Mouse (Mus musculus) midbrain, embryonic 12.5 days (tissue): ENCODE results near the gene Xpnpep3. TPM values are rescaled to one million over a fixed set of nuclear protein-coding genes. Genes with fewer than 3 reads are reported as not detected.
"Not testable (repeated sequence)": the region's sequence is repeated elsewhere in the genome, so short reads cannot be mapped to it uniquely, and the experiment has no call there.

Experiments used
- ATAC-seq: fragments of 200-750 bp; cut with Nextera tagmentation; 2 replicates; pipeline ENCODE4 v1.8.0; 2017; ENCODE audit warnings: low read depth, moderate TSS enrichment, moderate library complexity; ENCODE audit not compliant: low FRiP score
- H3K27ac ChIP-seq: fragments of 300-500 bp; sonication (generic); replicated peaks from 2 replicates; pipeline ENCODE4 v1.5.1; 2016; ENCODE audit warnings: mild to moderate bottlenecking
- H3K27me3 ChIP-seq: fragments of 300-500 bp; sonication (generic); 2 replicates; pipeline ENCODE4 v1.6.1; 2016; ENCODE audit warnings: mild to moderate bottlenecking
- H3K36me3 ChIP-seq: fragments of 300-500 bp; sonication (generic); 2 replicates; pipeline ENCODE4 v1.6.1; 2016
- H3K4me1 ChIP-seq: fragments of 300-500 bp; sonication (generic); 2 replicates; pipeline ENCODE4 v1.6.1; 2016
- H3K4me2 ChIP-seq: fragments of 300-500 bp; sonication (generic); replicated peaks from 2 replicates; pipeline ENCODE4 v1.6.1; 2016; ENCODE audit warnings: mild to moderate bottlenecking, moderate library complexity
- H3K4me3 ChIP-seq: fragments of 300-500 bp; sonication (generic); 2 replicates; pipeline ENCODE4 v1.5.1; 2016; ENCODE audit warnings: mild to moderate bottlenecking
- H3K9ac ChIP-seq: fragments of 300-500 bp; sonication (generic); replicated peaks from 2 replicates; pipeline ENCODE4 v1.6.1; 2016; ENCODE audit warnings: mild to moderate bottlenecking, moderate library complexity
- H3K9me3 ChIP-seq: fragments of 300-500 bp; sonication (generic); 2 replicates; pipeline ENCODE4 v1.6.1; 2016; ENCODE audit warnings: mild to moderate bottlenecking
- WGBS: fragments of 180-500 bp; shearing (Covaris S2); methylation state at CpG from one replicate; pipeline ENCODE4 v1.1.7; 2016; 5-methylcytosine and 5-hydroxymethylcytosine counted together
- polyA plus RNA-seq: library from polyadenylated mRNA; unstranded; fragments of >200 nt; fragmentation: Nextera tagmentation; extraction: Ambion mirVana; gene quantifications from 2 replicates; pipeline ENCODE4 v1.2.1, GENCODE M21; 2016

The Xpnpep3 gene
- polyA plus RNA-seq, 1 experiment from 2014 or later = 12.6 TPM

- Histone ChIP-seq H3K9ac (no peak within 1 kb of the TSS), H3K4me3 (no peak within 1 kb of the TSS), H3K27me3 (no peaks in the 10 kb centered on the region), H3K27ac (no peak within 1 kb of the TSS), H3K4me2 (no peak within 1 kb of the TSS), H3K36me3 (no peaks in the 10 kb centered on the region), H3K9me3 (no peaks in the 10 kb centered on the region), H3K4me1 (no peaks in the 10 kb centered on the region)
- WGBS = 100% methylated on average over 1 of the region's 1 CpGs
- ATAC-seq = no peak
These were observed 8.3 kb downstream of the Xpnpep3 start, which contains the start of gene Dnajb7 for GRCm38 (mm10) chr15:81408199-81408598. Dnajb7 (minus strand) TSS chr15:81408299.

GRCm38 (mm10) chr15:81416763-81417310, 16.9 kb downstream of the Xpnpep3 start:
- not testable (repeated sequence) for H3K9me3 ChIP-seq, H3K36me3 ChIP-seq, H3K27ac ChIP-seq, H3K27me3 ChIP-seq, H3K4me1 ChIP-seq
- Histone ChIP-seq H3K9ac (peak overlapping the region; percentile 24; the same call in 1 of the 2 replicates), H3K4me3 (0 out of 2 replicates have a peak overlapping the region, but pooled peaks have one; percentile 9), H3K4me2 (peak overlapping the region; percentile 45)
- ATAC-seq = 0 out of 2 replicates have a peak, but pooled peaks have one; percentile 44
- WGBS = 6% methylated on average over 22 of the region's 22 CpGs

GRCm38 (mm10) chr15:81418065-81418464, 18.1 kb downstream of the Xpnpep3 start:
- no peak overlapping the region for H3K27ac ChIP-seq
- ATAC-seq = no peak
- H3K4me1 ChIP-seq = peaks cover 5% of the 10 kb centered on the region; the same call in 1 of the 2 replicates
- H3K4me2 ChIP-seq = no peak overlapping the region
- H3K36me3 ChIP-seq = no peaks in the 10 kb centered on the region
- H3K4me3 ChIP-seq = no peak overlapping the region
- no peaks in the 10 kb centered on the region for H3K27me3 ChIP-seq
- H3K9ac ChIP-seq = no peak overlapping the region
- H3K9me3 ChIP-seq = no peaks in the 10 kb centered on the region
- WGBS = 89% methylated on average over 4 of the region's 4 CpGs

GRCm38 (mm10) chr15:81421454-81421853, 21.5 kb downstream of the Xpnpep3 start:
- WGBS = 66% methylated on average over 1 of the region's 1 CpGs
- H3K27me3 ChIP-seq = no peaks in the 10 kb centered on the region
- peaks cover 5% of the 10 kb centered on the region; the same call in 1 of the 2 replicates for H3K4me1 ChIP-seq

GRCm38 (mm10) chr15:81422156-81422681, 22.3 kb downstream of the Xpnpep3 start:
- H3K27me3 ChIP-seq = no peaks in the 10 kb centered on the region
- no peak overlapping the region for H3K9ac ChIP-seq
- no peak overlapping the region for H3K4me3 ChIP-seq
- no peak for ATAC-seq
- no peaks in the 10 kb centered on the region for H3K4me1 ChIP-seq
- H3K9me3 ChIP-seq = no peaks in the 10 kb centered on the region
- 0 out of 2 replicates have a peak overlapping the region, but pooled peaks have one; percentile 15 for H3K27ac ChIP-seq
- no peak overlapping the region for H3K4me2 ChIP-seq
- 0 out of 2 replicates have a peak, but pooled peaks cover 2% of the 10 kb centered on the region for H3K36me3 ChIP-seq
- 72% methylated on average over 7 of the region's 7 CpGs for WGBS

More at GRCm38 (mm10) chr15:81421454-81421853, 21.5 kb downstream of the Xpnpep3 start:
- H3K9ac ChIP-seq = no peak overlapping the region
- H3K9me3 ChIP-seq = no peaks in the 10 kb centered on the region
- no peaks in the 10 kb centered on the region for H3K36me3 ChIP-seq
- H3K4me2 ChIP-seq = no peak overlapping the region
- no peak overlapping the region for H3K4me3 ChIP-seq
- H3K27ac ChIP-seq = no peak overlapping the region
- ATAC-seq = no peak

GRCm38 (mm10) chr15:81425311-81425710, 25.4 kb downstream of the Xpnpep3 start:
- no peaks in the 10 kb centered on the region for H3K4me1 ChIP-seq
- WGBS = 73% methylated on average over 3 of the region's 3 CpGs

GRCm38 (mm10) chr15:81427947-81428346, 28.0 kb downstream of the Xpnpep3 start:
- H3K27me3 ChIP-seq = no peaks in the 10 kb centered on the region
- H3K4me2 ChIP-seq = no peak overlapping the region
- peaks cover 30% of the 10 kb centered on the region for H3K36me3 ChIP-seq
- no peak overlapping the region for H3K4me3 ChIP-seq
- H3K27ac ChIP-seq = no peak overlapping the region
- 92% methylated on average over 2 of the region's 2 CpGs for WGBS
- no peaks in the 10 kb centered on the region for H3K9me3 ChIP-seq
- ATAC-seq = no peak
- H3K9ac ChIP-seq = no peak overlapping the region
- no peaks in the 10 kb centered on the region for H3K4me1 ChIP-seq

More at GRCm38 (mm10) chr15:81425311-81425710, 25.4 kb downstream of the Xpnpep3 start:
- no peak for ATAC-seq
- Histone ChIP-seq H3K36me3 (peaks cover 9% of the 10 kb centered on the region; the same call in 1 of the 2 replicates), H3K9ac (no peak overlapping the region), H3K4me2 (no peak overlapping the region), H3K27me3 (no peaks in the 10 kb centered on the region), H3K9me3 (no peaks in the 10 kb centered on the region), H3K27ac (no peak overlapping the region), H3K4me3 (no peak overlapping the region)

- peaks cover 30% of the 10 kb centered on the region for H3K36me3 ChIP-seq
- WGBS = 77% methylated on average over 1 of the region's 1 CpGs
These were observed 31.3 kb downstream of the Xpnpep3 start for GRCm38 (mm10) chr15:81431195-81431594.

GRCm38 (mm10) chr15:81438345-81438744, 38.4 kb downstream of the Xpnpep3 start:
- peaks cover 27% of the 10 kb centered on the region for H3K36me3 ChIP-seq
- no peak for ATAC-seq
- no peak overlapping the region for H3K4me2 ChIP-seq
- no peaks in the 10 kb centered on the region for H3K9me3 ChIP-seq
- H3K27ac ChIP-seq = no peak overlapping the region
- no peaks in the 10 kb centered on the region for H3K27me3 ChIP-seq
- no peak overlapping the region for H3K4me3 ChIP-seq
- no peaks in the 10 kb centered on the region for H3K4me1 ChIP-seq
- 94% methylated on average over 1 of the region's 1 CpGs for WGBS
- H3K9ac ChIP-seq = no peak overlapping the region

More at GRCm38 (mm10) chr15:81431195-81431594, 31.3 kb downstream of the Xpnpep3 start:
- Histone ChIP-seq H3K4me2 (no peak overlapping the region), H3K9me3 (no peaks in the 10 kb centered on the region), H3K27ac (no peak overlapping the region), H3K4me3 (no peak overlapping the region), H3K4me1 (no peaks in the 10 kb centered on the region), H3K9ac (no peak overlapping the region), H3K27me3 (no peaks in the 10 kb centered on the region)
- no peak for ATAC-seq

GRCm38 (mm10) chr15:81439236-81439635, 39.3 kb downstream of the Xpnpep3 start:
- no peak for ATAC-seq
- Histone ChIP-seq H3K9ac (no peak overlapping the region), H3K4me1 (no peaks in the 10 kb centered on the region), H3K4me2 (no peak overlapping the region), H3K27ac (no peak overlapping the region), H3K27me3 (no peaks in the 10 kb centered on the region), H3K36me3 (peaks cover 27% of the 10 kb centered on the region), H3K9me3 (no peaks in the 10 kb centered on the region), H3K4me3 (no peak overlapping the region)

- H3K36me3 ChIP-seq = peaks cover 24% of the 10 kb centered on the region
- H3K4me3 ChIP-seq = no peak overlapping the region
- H3K4me1 ChIP-seq = no peaks in the 10 kb centered on the region
- H3K27me3 ChIP-seq = no peaks in the 10 kb centered on the region
- H3K9me3 ChIP-seq = no peaks in the 10 kb centered on the region
- H3K4me2 ChIP-seq = no peak overlapping the region
- WGBS = 49% methylated on average over 3 of the region's 3 CpGs
- no peak overlapping the region for H3K27ac ChIP-seq
- H3K9ac ChIP-seq = no peak overlapping the region
- ATAC-seq = no peak
These were observed 48.5 kb downstream of the Xpnpep3 start for GRCm38 (mm10) chr15:81448463-81448862.

- ATAC-seq = no peak
- Histone ChIP-seq H3K36me3 (0 out of 2 replicates have a peak, but pooled peaks cover 16% of the 10 kb centered on the region), H3K4me2 (no peak overlapping the region), H3K9me3 (peaks cover 7% of the 10 kb centered on the region; the same call in 1 of the 2 replicates), H3K27ac (no peak overlapping the region), H3K4me1 (peaks cover 7% of the 10 kb centered on the region; the same call in 1 of the 2 replicates), H3K4me3 (no peak overlapping the region), H3K27me3 (no peaks in the 10 kb centered on the region), H3K9ac (no peak overlapping the region)
- WGBS = 79% methylated on average over 7 of the region's 7 CpGs
These were observed 61.6 kb downstream of the Xpnpep3 start for GRCm38 (mm10) chr15:81461523-81461922.
